24 mouse cellular contexts compared by ENCODE assay signal in the genomic region with DNA sequence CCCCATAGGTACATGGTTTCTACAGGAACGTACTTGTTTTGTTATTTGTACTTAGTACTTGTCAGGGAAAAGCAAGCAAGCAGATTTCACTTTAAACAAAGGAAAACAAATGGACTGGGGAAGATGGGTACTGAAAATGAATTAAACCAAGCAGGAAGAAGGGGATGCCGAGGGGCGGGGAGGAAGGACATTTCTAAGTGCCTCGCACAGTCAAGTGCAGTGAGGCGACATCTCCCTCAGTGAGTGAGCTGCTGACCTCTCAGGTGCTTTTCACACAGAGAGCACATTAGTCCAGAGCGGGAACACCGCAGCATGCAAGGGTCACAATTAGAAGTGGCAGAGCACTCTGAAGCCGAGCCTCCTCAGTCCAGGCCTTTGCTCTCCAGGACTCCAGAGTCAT.
DNase-seq lines count a peak whose midpoint lies in the region; TF ChIP-seq lines count a peak whose summit lies in the region.
"Had no signal": no experiment of that assay in that cellular context is flagged by ENCODE, and none has a peak within 500 bp of the region (broad histone marks: within the 10 kb centered on the region; RNA-seq: fewer than 3 reads in every experiment).

No protein-coding gene starts in this region.

- no peaks in the 10 kb centered on the region; the same call in 1 of the 2 replicates for H3K79me2 ChIP-seq in CH12.LX (replicated peaks; ENCODE audit: control insufficient read depth, extremely low read depth, insufficient read depth, poor library complexity, severe bottlenecking)

- no peak for TF ChIP-seq RAD21 in CH12.LX (IDR thresholded peaks at IDR 0.05; ENCODE audit: low read depth, low read length)

- H3K27me3 ChIP-seq in heart, embryonic 10.5 days (ENCODE audit: insufficient read depth, poor library complexity, severe bottlenecking): no peaks in the 10 kb centered on the region
- no peaks in the 10 kb centered on the region for H3K27me3 ChIP-seq in CH12.LX (replicated peaks)
- H3K27me3 ChIP-seq: heart, embryonic 12.5 days; hindbrain, embryonic 12.5 days; liver, embryonic 15.5 days; lung, embryonic 15.5 days; midbrain, embryonic 15.5 days; neural tube, embryonic 12.5 days had no signal

- H3K9me3 ChIP-seq in heart, embryonic 10.5 days: no peaks in the 10 kb centered on the region
- H3K9me3 ChIP-seq in CH12.LX (replicated peaks; ENCODE audit: low read length): no peaks in the 10 kb centered on the region
- H3K9me3 ChIP-seq: heart, embryonic 12.5 days; hindbrain, embryonic 12.5 days; liver, embryonic 15.5 days; lung, embryonic 15.5 days; midbrain, embryonic 15.5 days; neural tube, embryonic 12.5 days had no signal

- peaks cover 18% of the 10 kb centered on the region for H3K36me3 ChIP-seq in heart, embryonic 10.5 days
- peaks cover 3 to 48% of the 10 kb centered on the region in 2 experiments for H3K36me3 ChIP-seq in CH12.LX (replicated peaks in 1 of 2; ENCODE audit: control insufficient read depth in 1 of 2, insufficient read depth in 1 of 2, low read length in 1 of 2)
- H3K36me3 ChIP-seq: midbrain, embryonic 15.5 days had no signal

- TF ChIP-seq CTCF in CH12.LX (conservative IDR thresholded peaks at IDR 0.05 in 1 of 2, IDR thresholded peaks at IDR 0.05 in 1 of 2; ENCODE audit: low read depth in 2 of 2, low read length in 2 of 2): no peak
- TF ChIP-seq CTCF in bone marrow, adult 2 months (IDR thresholded peaks at IDR 0.05; ENCODE audit: control insufficient read depth, insufficient read depth, low read length): no peak

- in situ Hi-C loops in CH12.LX (cut with MboI; ENCODE audit: low pct_ligation_motif_present, low pct_unique_long_range_greater_than_20kb, low sequenced_read_pairs): no loop called here

- no peak for TF ChIP-seq POLR2A in CH12.LX (IDR thresholded peaks at IDR 0.05; ENCODE audit: low read depth, low read length)
- TF ChIP-seq POLR2A in bone marrow, adult 2 months (IDR thresholded peaks at IDR 0.05; ENCODE audit: borderline replicate concordance, control insufficient read depth, low read depth, low read length): no peak

- H3K4me3 ChIP-seq in heart, embryonic 10.5 days: no peak overlapping the region
- no peak overlapping the region for H3K4me3 ChIP-seq in CH12.LX (replicated peaks in 1 of 3; ENCODE audit: low read depth in 2 of 3, low read length in 2 of 3, poor library complexity in 1 of 3)
- no peak overlapping the region for H3K4me3 ChIP-seq in bone marrow, adult 2 months (replicated peaks; ENCODE audit: control insufficient read depth, low read depth, low read length)
- H3K4me3 ChIP-seq: heart, embryonic 12.5 days; hindbrain, embryonic 12.5 days; layer of hippocampus, adult 2 months; liver, embryonic 15.5 days; lung, embryonic 15.5 days; midbrain, embryonic 15.5 days; neural tube, embryonic 12.5 days had no signal

- intact Hi-C loops in left cerebral cortex, postnatal 14 days (cut with DNase I): no loop called here

- WGBS in heart, embryonic 10.5 days: 82% methylated on average over 8 of the region's 8 CpGs
- 74% methylated on average over 8 of the region's 8 CpGs for WGBS in bone marrow, adult 2 months

- dilution Hi-C loops in CH12.LX (cut with MboI; ENCODE audit: extremely low pct_ligation_motif_present, extremely low pct_unique_long_range_greater_than_20kb, low sequenced_read_pairs): no loop called here

- DNase-seq in heart, embryonic 10.5 days (ENCODE audit: low spot score): no peak
- no peak for DNase-seq in heart, adult 8-10 months (ENCODE audit: low spot score)
- DNase-seq in CH12.LX (ENCODE audit: extremely low read depth): no peak
- DNase-seq in thymus, postnatal 25 days: peak; percentile 47
- no peak for DNase-seq in left cerebral cortex, postnatal 14 days (ENCODE audit: low spot score in 2 of 2)
- no peak for DNase-seq in gastrocnemius, postnatal 25 days
- DNase-seq: adrenal gland, postnatal 10 days; cerebellum, adult 8-10 months; cerebellum, postnatal 36 days; embryo, embryonic 11 days; forebrain, postnatal 0 days; heart, postnatal 14 days; kidney, postnatal 25 days; lung, postnatal 4 days; right cerebral cortex, postnatal 4 days had no signal

- H3K4me2 ChIP-seq in CH12.LX (ENCODE audit: insufficient read depth, low read depth, poor library complexity, severe bottlenecking): no peak overlapping the region
- H3K4me2 ChIP-seq: heart, embryonic 12.5 days; hindbrain, embryonic 12.5 days; liver, embryonic 15.5 days; lung, embryonic 15.5 days; midbrain, embryonic 15.5 days; neural tube, embryonic 12.5 days had no signal

- TF ChIP-seq EP300 in CH12.LX (IDR thresholded peaks at IDR 0.05; ENCODE audit: low read length): no peak

- 0 out of 2 replicates have a peak overlapping the region, but pooled peaks have one; percentile 6 for H3K27ac ChIP-seq in heart, embryonic 10.5 days
- peak overlapping the region; percentile 41; the same call in 1 of the 2 replicates for H3K27ac ChIP-seq in CH12.LX (ENCODE audit: insufficient read depth, low read depth)
- H3K27ac ChIP-seq in bone marrow, adult 2 months (ENCODE audit: control insufficient read depth, insufficient read depth, low read depth, low read length, poor library complexity): peak overlapping the region; percentile 14; the same call in 1 of the 2 replicates
- H3K27ac ChIP-seq: hindbrain, embryonic 12.5 days; layer of hippocampus, adult 2 months; liver, embryonic 15.5 days; lung, embryonic 15.5 days; midbrain, embryonic 15.5 days; neural tube, embryonic 12.5 days; stomach, postnatal 0 days had no signal

- peaks cover 5% of the 10 kb centered on the region for H3K4me1 ChIP-seq in heart, embryonic 10.5 days
- peaks cover 49 to 86% of the 10 kb centered on the region in 2 experiments for H3K4me1 ChIP-seq in CH12.LX (ENCODE audit: control insufficient read depth in 1 of 2, insufficient read depth in 2 of 2)
- peaks cover 4% of the 10 kb centered on the region; the same call in 1 of the 2 replicates for H3K4me1 ChIP-seq in bone marrow, adult 2 months (ENCODE audit: control insufficient read depth, insufficient read depth, low read length)
- H3K4me1 ChIP-seq: midbrain, embryonic 15.5 days had no signal

- H3K9ac ChIP-seq in CH12.LX (ENCODE audit: insufficient read depth, low read depth): no peak overlapping the region
- H3K9ac ChIP-seq: forebrain, postnatal 0 days; heart, embryonic 12.5 days; hindbrain, embryonic 12.5 days; liver, embryonic 15.5 days; lung, embryonic 15.5 days; midbrain, embryonic 15.5 days; neural tube, embryonic 12.5 days had no signal

TF ChIP-seq in CH12.LX, 34 proteins besides CTCF, POLR2A, EP300 and RAD21:
- TF ChIP-seq MYC (IDR thresholded peaks at IDR 0.05; ENCODE audit: low read depth, low read length): no peak
- TF ChIP-seq SIN3A (IDR thresholded peaks at IDR 0.05; ENCODE audit: low read length): no peak
- TF ChIP-seq ELF1 (IDR thresholded peaks at IDR 0.05; ENCODE audit: low read depth, low read length): no peak
- TF ChIP-seq MAFK (IDR thresholded peaks at IDR 0.05; ENCODE audit: insufficient replicate concordance, low read length): no peak
- no peak for TF ChIP-seq CHD2 (IDR thresholded peaks at IDR 0.05; ENCODE audit: low read length)
- TF ChIP-seq TCF12 (IDR thresholded peaks at IDR 0.05; ENCODE audit: low read depth, low read length): no peak
- no peak for TF ChIP-seq KAT2A (IDR thresholded peaks at IDR 0.05; ENCODE audit: insufficient replicate concordance, low read length)
- no peak for TF ChIP-seq BHLHE40 (IDR thresholded peaks at IDR 0.05; ENCODE audit: low read depth, low read length)
- no peak for TF ChIP-seq UBTF (IDR thresholded peaks at IDR 0.05; ENCODE audit: low read depth, low read length)
- no peak for TF ChIP-seq MEF2A (IDR thresholded peaks at IDR 0.05; ENCODE audit: borderline replicate concordance, low read depth, low read length)
- TF ChIP-seq TBP (conservative IDR thresholded peaks at IDR 0.05; ENCODE audit: low read depth, low read length): no peak
- no peak for TF ChIP-seq ZNF384 (IDR thresholded peaks at IDR 0.05; ENCODE audit: low read depth, low read length)
- no peak for TF ChIP-seq HCFC1 (IDR thresholded peaks at IDR 0.05; ENCODE audit: low read depth, low read length)
- TF ChIP-seq MAX (IDR thresholded peaks at IDR 0.05; ENCODE audit: low read length): no peak
